Mouse (Mus musculus) limb, embryonic 13.5 days (tissue): Measurements from ENCODE around the gene Plod2. TPM values are rescaled to one million over a fixed set of nuclear protein-coding genes. Genes with fewer than 3 reads are reported as not detected.

Experiments used
- ATAC-seq: fragments of 200-750 bp; cut with Nextera tagmentation; 2 replicates; pipeline ENCODE4 v1.8.0; 2017; ENCODE audit warnings: low read depth, moderate number of reproducible peaks, moderate TSS enrichment; ENCODE audit not compliant: low FRiP score
- H3K27ac ChIP-seq: fragments of 300-500 bp; sonication (generic); 2 replicates; pipeline ENCODE4 v1.5.1; 2015; ENCODE audit warnings: inconsistent platforms, mild to moderate bottlenecking, moderate library complexity
- H3K27me3 ChIP-seq: fragments of 300-500 bp; sonication (generic); 2 replicates; pipeline ENCODE4 v1.6.1; 2015; ENCODE audit warnings: mild to moderate bottlenecking, inconsistent platforms
- H3K36me3 ChIP-seq: fragments of 300-500 bp; sonication (generic); 2 replicates; pipeline ENCODE4 v1.6.1; 2015; ENCODE audit warnings: inconsistent platforms, mild to moderate bottlenecking, moderate library complexity
- H3K4me1 ChIP-seq: fragments of 300-500 bp; sonication (generic); 2 replicates; pipeline ENCODE4 v1.6.1; 2015; ENCODE audit warnings: inconsistent platforms
- H3K4me2 ChIP-seq: fragments of 300-500 bp; sonication (generic); replicated peaks from 2 replicates; pipeline ENCODE4 v1.6.1; 2015; ENCODE audit warnings: inconsistent platforms, mild to moderate bottlenecking, moderate library complexity
- H3K4me3 ChIP-seq: fragments of 300-500 bp; sonication (generic); 2 replicates; pipeline ENCODE4 v1.5.1; 2015; ENCODE audit warnings: moderate library complexity, mild to moderate bottlenecking, inconsistent platforms
- H3K9ac ChIP-seq: fragments of 300-500 bp; sonication (generic); 2 replicates; pipeline ENCODE4 v1.6.1; 2015; ENCODE audit warnings: mild to moderate bottlenecking, inconsistent platforms
- H3K9me3 ChIP-seq: fragments of 300-500 bp; sonication (generic); 2 replicates; pipeline ENCODE4 v1.6.1; 2016; ENCODE audit warnings: inconsistent platforms
- WGBS: fragments of 180-500 bp; shearing (Covaris S2); methylation state at CpG from one replicate; pipeline ENCODE4 v1.1.7; 2015; 5-methylcytosine and 5-hydroxymethylcytosine counted together
- polyA plus RNA-seq: library from polyadenylated mRNA; unstranded; fragments of >200 nt; fragmentation: Nextera tagmentation; extraction: Ambion mirVana; gene quantifications from 2 replicates; pipeline ENCODE4 v1.2.1, GENCODE M21; 2015

Plod2 gene
- 56.6 and 62.8 TPM in 2 replicates for polyA plus RNA-seq

DNA sequence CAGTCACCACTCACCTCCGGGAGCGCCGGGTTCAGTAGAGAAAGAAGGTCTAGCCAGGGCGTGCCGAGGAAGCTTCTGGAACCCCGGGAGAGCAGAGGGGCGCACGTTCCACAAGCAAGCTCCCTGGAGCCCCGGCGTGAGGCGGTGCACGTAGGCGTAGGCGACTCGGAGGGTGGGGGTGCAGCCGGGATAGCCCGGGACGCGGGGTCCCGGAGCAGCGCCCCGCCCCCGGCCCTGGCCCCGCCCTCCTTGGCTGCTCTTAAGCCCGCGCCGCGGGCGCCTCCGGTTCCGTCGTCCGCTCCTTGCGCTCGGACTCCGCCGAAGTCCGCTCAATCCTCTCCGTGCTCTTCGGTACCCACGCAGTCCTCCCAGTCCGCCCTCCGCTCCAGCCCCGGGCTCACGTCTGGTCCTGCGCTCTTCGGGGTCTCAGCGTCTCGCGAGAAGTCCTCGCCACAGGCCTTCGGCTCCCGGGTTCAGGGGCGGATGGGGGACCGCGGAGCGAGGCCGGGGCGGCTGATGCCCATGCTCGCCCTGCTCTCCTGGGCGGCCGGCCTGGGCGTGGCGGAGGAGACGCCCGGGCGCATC is at the start of gene Plod2:
Gene Plod2, plus strand, starts transcription at position 247 of the 585 bp plus-strand sequence.
- no peaks in the 10 kb centered on the region for H3K9me3 ChIP-seq
- peak; percentile 89 for ATAC-seq
- under 1% methylated on average over 65 of the region's 67 CpGs for WGBS

DNA sequence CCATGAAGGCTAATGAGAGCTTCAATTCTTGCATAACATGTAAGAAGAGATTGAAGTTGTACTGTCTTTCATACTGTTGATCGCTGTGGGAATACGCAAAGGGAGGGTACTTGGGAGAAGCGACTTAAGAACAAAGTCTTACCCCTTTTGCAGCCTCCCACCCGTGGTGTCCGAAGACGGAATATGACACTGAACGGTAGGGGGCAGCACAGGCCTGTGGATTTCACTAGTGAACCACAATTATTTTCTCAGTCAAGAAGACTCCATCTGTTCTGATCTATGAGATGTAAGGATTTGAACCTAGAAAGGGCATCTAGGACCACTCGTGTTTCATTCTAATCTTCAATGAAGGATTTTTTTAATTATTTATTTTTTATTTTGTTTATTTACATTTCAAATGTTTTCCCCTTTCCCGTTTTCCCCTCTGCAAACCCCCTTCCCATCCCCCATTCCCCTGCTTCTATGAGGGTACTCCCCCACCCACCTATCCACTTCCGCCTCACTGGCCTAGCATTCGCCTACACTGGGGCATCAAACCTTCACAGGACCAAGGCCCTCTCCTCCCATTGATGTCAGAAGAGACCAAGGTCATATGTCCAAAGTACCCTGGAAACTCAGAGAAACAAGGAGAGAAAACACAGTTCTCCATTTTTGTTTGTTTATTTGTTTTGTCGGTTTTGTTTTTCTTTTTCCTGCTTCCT is 42.2 kb upstream of the Plod2 start:
- H3K27ac ChIP-seq, result no peak overlapping the region
- no peaks in the 10 kb centered on the region for H3K36me3 ChIP-seq
- H3K9ac ChIP-seq, result no peak overlapping the region
- WGBS, result 44% methylated on average over 12 of the region's 12 CpGs
- no peaks in the 10 kb centered on the region for H3K27me3 ChIP-seq
- no peaks in the 10 kb centered on the region for H3K4me1 ChIP-seq
- peak; percentile 72; the same call in 1 of the 2 replicates for ATAC-seq
- H3K4me2 ChIP-seq, result no peak overlapping the region
- H3K9me3 ChIP-seq, result no peaks in the 10 kb centered on the region
- no peak overlapping the region for H3K4me3 ChIP-seq

More for the DNA sequence above, at the start of gene Plod2:
- peak within 1 kb of the TSS; percentile 93 for H3K9ac ChIP-seq
- peaks cover 49% of the 10 kb centered on the region for H3K4me1 ChIP-seq
- H3K36me3 ChIP-seq, result peaks cover 3% of the 10 kb centered on the region; the same call in 1 of the 2 replicates
- H3K4me2 ChIP-seq, result peak within 1 kb of the TSS; percentile 72
- H3K4me3 ChIP-seq, result peak within 1 kb of the TSS; percentile 88
- H3K27me3 ChIP-seq, result no peaks in the 10 kb centered on the region
- peak within 1 kb of the TSS; percentile 97 for H3K27ac ChIP-seq

DNA sequence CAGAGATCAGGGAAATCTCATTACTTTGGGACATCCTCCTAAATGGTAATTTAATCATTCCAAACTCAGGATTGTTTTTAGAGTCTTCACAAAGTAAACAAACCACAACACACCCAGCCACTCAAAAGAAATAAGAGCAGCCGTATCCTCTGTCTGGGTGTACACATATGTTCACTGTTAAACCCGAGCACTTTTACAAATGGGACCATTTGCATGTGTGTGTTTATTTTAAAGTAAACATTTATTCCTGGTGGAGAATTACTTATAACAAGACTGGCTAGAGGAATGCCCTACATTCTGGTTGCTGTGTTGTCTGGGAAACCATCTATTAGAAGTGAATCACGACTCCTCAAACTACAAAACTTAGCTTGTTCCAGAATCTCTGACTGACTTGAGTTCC is 37.8 kb upstream of the Plod2 start:
- no peaks in the 10 kb centered on the region for H3K36me3 ChIP-seq
- no peak overlapping the region for H3K4me3 ChIP-seq
- H3K9ac ChIP-seq, result no peak overlapping the region
- H3K4me2 ChIP-seq, result no peak overlapping the region
- no peak for ATAC-seq
- no peak overlapping the region for H3K27ac ChIP-seq
- 54% methylated on average over 3 of the region's 3 CpGs for WGBS
- no peaks in the 10 kb centered on the region for H3K9me3 ChIP-seq
- H3K27me3 ChIP-seq, result no peaks in the 10 kb centered on the region
- H3K4me1 ChIP-seq, result no peaks in the 10 kb centered on the region

DNA sequence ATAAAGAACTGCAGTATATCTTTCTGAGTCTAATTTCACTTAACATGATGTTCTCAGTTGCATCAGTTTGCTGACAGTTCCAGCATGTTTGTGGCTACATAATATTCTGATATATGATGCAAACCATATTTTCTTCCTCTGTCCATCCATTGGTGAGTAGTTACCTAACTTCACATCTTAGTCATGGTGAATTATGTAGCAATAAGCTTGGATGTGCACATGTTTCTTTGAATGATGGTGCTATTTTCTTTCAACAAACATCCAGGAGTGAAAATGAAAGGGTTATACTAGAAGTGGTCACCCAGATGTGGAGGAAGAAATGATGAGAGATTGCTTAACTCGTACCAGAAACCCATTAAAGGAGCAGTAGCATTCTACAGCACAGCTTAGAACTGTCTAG is 37.1 kb upstream of the Plod2 start:
- H3K9ac ChIP-seq, result no peak overlapping the region
- no peaks in the 10 kb centered on the region for H3K9me3 ChIP-seq
- H3K36me3 ChIP-seq, result no peaks in the 10 kb centered on the region
- H3K4me3 ChIP-seq, result no peak overlapping the region
- no peak overlapping the region for H3K27ac ChIP-seq
- no peak overlapping the region for H3K4me2 ChIP-seq
- H3K4me1 ChIP-seq, result no peaks in the 10 kb centered on the region
- 35% methylated on average over 1 of the region's 1 CpGs for WGBS
- H3K27me3 ChIP-seq, result no peaks in the 10 kb centered on the region
- no peak for ATAC-seq

DNA sequence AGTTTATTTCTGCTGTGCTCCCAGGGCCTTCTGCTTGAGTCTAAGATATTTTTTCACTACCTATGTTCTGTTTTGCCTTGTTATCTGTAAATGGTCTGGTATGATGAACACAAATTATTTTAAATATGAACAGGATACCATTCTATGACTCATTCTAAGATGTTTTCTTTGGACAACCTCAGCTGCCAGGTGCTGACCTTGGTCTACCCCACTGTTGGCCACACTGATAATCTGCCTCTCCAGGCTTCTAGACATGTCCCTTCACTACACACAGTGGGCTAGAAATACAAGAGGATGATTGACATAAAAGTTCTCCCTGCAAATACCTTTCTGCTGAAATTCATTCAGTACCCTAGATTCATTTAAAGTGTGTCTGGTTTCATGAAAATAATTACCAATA is 30.3 kb upstream of the Plod2 start:
- H3K4me1 ChIP-seq, result peaks cover 5% of the 10 kb centered on the region; the same call in 1 of the 2 replicates
- H3K27me3 ChIP-seq, result no peaks in the 10 kb centered on the region
- H3K27ac ChIP-seq, result no peak overlapping the region
- ATAC-seq, result no peak
- no peak overlapping the region for H3K4me3 ChIP-seq
- H3K36me3 ChIP-seq, result no peaks in the 10 kb centered on the region
- no peak overlapping the region for H3K9ac ChIP-seq
- H3K9me3 ChIP-seq, result peaks cover under 1% of the 10 kb centered on the region; the same call in 1 of the 2 replicates
- no peak overlapping the region for H3K4me2 ChIP-seq

DNA sequence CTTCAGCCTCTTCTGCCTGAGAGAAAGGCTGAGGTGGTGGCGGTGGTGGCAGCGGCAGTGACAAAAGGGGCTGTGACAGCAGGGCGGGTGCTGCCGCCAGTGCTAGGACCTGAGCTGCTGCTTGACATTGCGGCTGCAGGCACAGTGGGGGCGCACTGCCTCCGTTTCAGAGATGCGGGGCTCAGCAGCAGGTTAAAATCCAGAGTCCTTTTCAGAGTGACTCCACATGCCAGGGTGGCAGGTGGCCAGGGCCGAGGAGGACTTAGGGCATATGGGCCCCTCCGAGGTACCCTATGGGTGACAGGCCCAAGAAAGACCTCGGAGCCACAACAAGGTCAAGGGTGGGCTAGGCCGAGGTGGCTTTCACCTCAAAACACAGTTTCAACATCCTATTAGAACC is 25.0 kb upstream of the Plod2 start:
- Histone ChIP-seq H3K4me3 (no peak overlapping the region), H3K9ac (no peak overlapping the region), H3K9me3 (peaks cover 13% of the 10 kb centered on the region), H3K4me1 (peaks cover 5% of the 10 kb centered on the region; the same call in 1 of the 2 replicates), H3K27ac (no peak overlapping the region), H3K4me2 (no peak overlapping the region), H3K36me3 (peaks cover 5% of the 10 kb centered on the region; the same call in 1 of the 2 replicates), H3K27me3 (no peaks in the 10 kb centered on the region)
- 95% methylated on average over 12 of the region's 12 CpGs for WGBS
- no peak for ATAC-seq

DNA sequence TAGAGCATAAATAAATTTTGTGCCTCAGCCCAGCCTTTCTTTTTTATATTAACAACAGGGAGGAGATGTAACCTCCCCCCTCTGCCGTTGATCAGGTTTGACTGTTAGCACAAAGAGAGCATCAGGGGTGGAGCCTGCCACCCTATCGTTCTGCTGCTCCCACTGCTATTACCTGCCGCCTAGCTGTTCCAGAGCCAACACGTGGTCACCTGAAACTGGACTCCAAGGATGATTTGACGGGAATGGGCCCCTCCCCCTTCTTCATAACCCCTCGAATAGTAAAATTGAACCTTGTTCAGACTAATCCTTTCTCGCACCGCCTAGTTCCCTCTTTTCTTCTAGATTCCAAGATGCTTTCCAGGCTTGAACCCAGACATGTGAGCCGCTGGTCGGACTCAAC is 21.3 kb upstream of the Plod2 start:
- no peak overlapping the region for H3K4me2 ChIP-seq
- peaks cover 5% of the 10 kb centered on the region; the same call in 1 of the 2 replicates for H3K36me3 ChIP-seq
- no peak overlapping the region for H3K9ac ChIP-seq
- no peak overlapping the region for H3K4me3 ChIP-seq
- no peaks in the 10 kb centered on the region for H3K27me3 ChIP-seq
- 86% methylated on average over 10 of the region's 10 CpGs for WGBS
- peaks cover 13% of the 10 kb centered on the region for H3K9me3 ChIP-seq
- ATAC-seq, result no peak
- H3K27ac ChIP-seq, result no peak overlapping the region
- no peaks in the 10 kb centered on the region for H3K4me1 ChIP-seq

DNA sequence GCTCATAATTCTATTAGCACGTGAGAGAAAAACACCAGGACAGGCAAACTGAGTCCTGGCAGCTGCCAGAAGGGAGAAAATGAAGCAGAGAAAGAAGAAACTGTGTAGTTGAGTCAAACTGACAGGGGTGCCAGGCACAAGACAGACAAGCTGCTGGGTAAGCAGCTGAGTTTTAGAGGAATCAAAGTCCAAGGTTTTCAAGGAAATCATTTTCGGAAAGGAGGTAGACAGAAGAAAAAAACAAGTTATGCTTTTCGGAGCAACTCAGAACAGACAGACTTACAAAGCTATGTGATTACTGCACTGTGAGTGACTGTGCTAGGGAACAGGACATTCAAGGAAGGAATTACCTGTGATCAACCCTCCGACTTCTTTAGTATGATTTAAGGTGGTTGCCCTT is 17.5 kb upstream of the Plod2 start:
- no peak overlapping the region for H3K4me2 ChIP-seq
- H3K9me3 ChIP-seq, result peaks cover 1% of the 10 kb centered on the region
- ATAC-seq, result no peak
- no peak overlapping the region for H3K4me3 ChIP-seq
- no peaks in the 10 kb centered on the region for H3K27me3 ChIP-seq
- no peak overlapping the region for H3K9ac ChIP-seq
- no peaks in the 10 kb centered on the region for H3K36me3 ChIP-seq
- H3K27ac ChIP-seq, result no peak overlapping the region
- H3K4me1 ChIP-seq, result no peaks in the 10 kb centered on the region
- WGBS, result 79% methylated on average over 4 of the region's 4 CpGs

DNA sequence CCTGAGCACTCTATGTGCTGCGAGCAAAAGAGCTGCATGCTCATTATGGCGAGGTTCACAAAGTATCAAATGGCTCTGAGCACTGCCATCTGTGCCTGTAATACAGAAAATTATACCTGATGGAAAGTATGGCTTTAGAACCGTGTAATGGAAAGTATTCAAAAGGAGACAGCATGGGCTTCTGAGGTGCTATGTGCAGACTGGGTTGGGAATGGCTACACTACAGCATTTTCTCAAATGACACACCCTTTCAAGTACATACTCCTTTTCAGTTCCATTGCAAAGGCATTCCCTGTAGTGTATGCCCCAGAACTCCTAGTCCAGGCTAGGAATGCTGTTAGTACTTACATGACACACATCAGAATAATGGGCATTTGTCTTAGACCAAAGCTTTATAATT is 12.0 kb upstream of the Plod2 start:
- H3K36me3 ChIP-seq, result no peaks in the 10 kb centered on the region
- H3K9ac ChIP-seq, result no peak overlapping the region
- H3K9me3 ChIP-seq, result no peaks in the 10 kb centered on the region
- H3K4me3 ChIP-seq, result no peak overlapping the region
- WGBS, result 37% methylated on average over 3 of the region's 3 CpGs
- no peaks in the 10 kb centered on the region for H3K27me3 ChIP-seq
- H3K27ac ChIP-seq, result no peak overlapping the region
- no peak overlapping the region for H3K4me2 ChIP-seq
- H3K4me1 ChIP-seq, result peaks cover 3% of the 10 kb centered on the region; the same call in 1 of the 2 replicates
- ATAC-seq, result peak; percentile 78

DNA sequence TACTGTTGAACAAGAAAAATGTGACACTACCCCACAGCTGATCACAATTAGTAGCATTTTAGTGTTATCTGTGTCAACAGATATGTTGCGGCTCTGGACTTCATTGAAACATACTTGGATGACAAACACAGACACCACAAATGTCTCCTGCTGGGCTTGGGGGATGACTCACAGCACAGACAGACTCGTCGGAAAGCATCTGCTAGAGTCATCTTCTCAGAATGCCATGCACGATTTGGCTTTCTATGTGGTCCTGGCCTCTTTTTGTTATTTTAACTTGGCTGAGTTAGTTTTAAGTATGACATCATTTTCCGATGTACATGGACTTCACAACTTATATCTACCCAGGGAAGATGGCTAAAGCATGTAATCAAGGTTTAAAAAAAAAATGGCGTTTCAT is 4.3 kb upstream of the Plod2 start:
- H3K4me1 ChIP-seq, result peaks cover 13% of the 10 kb centered on the region
- 76% methylated on average over 6 of the region's 6 CpGs for WGBS
- H3K9me3 ChIP-seq, result no peaks in the 10 kb centered on the region
- H3K36me3 ChIP-seq, result no peaks in the 10 kb centered on the region
- ATAC-seq, result no peak
- H3K9ac ChIP-seq, result no peak overlapping the region
- H3K27ac ChIP-seq, result no peak overlapping the region
- H3K4me2 ChIP-seq, result no peak overlapping the region
- no peaks in the 10 kb centered on the region for H3K27me3 ChIP-seq
- H3K4me3 ChIP-seq, result no peak overlapping the region

DNA sequence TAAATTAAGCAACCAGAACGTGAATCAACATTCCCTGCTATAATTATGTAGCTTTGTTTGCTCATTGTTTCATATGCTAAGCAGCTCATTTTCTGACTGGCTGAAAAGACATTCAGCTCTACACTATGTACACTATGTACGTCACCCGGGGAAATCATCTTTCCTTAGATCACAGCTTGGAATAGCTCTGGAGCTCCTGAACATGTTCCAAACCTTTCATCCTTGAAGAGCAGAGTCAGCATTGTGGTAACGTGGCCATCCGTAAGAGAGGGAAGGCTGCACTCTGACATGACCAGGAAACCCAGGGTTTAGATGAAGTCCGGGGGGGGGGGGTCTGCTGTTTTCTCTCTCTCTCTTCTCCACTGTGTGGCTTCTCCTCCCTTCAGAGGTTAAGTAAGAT is 3.8 kb upstream of the Plod2 start:
- no peak for ATAC-seq
- no peaks in the 10 kb centered on the region for H3K27me3 ChIP-seq
- no peak overlapping the region for H3K27ac ChIP-seq
- H3K36me3 ChIP-seq, result no peaks in the 10 kb centered on the region
- 76% methylated on average over 6 of the region's 6 CpGs for WGBS
- H3K9ac ChIP-seq, result no peak overlapping the region
- H3K9me3 ChIP-seq, result no peaks in the 10 kb centered on the region
- H3K4me2 ChIP-seq, result no peak overlapping the region
- no peak overlapping the region for H3K4me3 ChIP-seq
- peaks cover 13% of the 10 kb centered on the region for H3K4me1 ChIP-seq

DNA sequence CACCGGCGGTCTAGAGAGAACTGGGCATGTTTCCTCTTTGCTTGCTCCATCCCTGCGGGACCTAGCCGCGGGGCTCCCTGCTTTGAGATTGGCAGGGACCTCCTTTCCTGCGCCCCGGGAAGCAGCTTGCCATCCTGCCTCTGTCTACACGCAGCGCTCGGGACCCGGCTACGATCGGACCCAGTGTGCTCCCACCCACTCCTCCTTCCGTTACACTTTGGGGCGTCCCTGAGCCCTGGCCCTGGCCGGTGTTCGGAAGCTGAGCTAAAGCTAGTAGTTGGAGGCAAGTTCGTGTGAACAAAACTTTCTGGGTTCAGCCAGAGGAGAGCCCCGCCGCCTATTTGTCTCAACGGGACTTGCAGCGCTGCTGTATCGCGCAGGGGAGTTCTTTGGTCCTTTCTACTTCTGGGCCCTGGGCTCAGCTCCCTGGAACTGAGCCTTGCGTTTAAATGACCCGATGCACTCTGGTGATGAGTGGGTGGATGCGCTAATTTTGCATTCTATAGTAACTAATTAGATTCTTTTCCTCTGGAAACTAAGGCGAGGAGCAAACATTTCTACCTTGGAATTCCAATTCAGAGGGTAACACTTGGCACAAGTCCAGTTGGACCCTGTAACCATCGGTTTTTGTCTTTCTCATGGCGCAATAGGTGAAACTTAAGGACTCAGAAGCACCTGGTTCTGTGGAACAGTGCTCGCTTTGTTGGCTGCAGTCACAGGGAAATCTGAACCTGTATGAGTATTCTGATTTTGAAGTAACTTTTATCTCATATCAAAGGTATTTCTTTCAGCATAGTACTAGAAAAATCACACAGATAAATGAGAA is 781 bp downstream of the Plod2 start:
- peak; percentile 62 for ATAC-seq
- Histone ChIP-seq H3K4me3 (peak overlapping the region; percentile 88), H3K9me3 (no peaks in the 10 kb centered on the region), H3K27ac (peak overlapping the region; percentile 97), H3K9ac (peak overlapping the region; percentile 93), H3K4me2 (peak overlapping the region; percentile 72), H3K27me3 (no peaks in the 10 kb centered on the region), H3K36me3 (peaks cover 4% of the 10 kb centered on the region), H3K4me1 (peaks cover 51% of the 10 kb centered on the region)
- WGBS, result 2% methylated on average over 31 of the region's 31 CpGs
